Mouse (Mus musculus) E14TG2a.4 (cell line): ENCODE measurements around the gene Wnt7b.
A peak's percentile ranks its signal among the peaks of the same experiment; 100 is the strongest.

Experiments
- H3K27me3 ChIP-seq: 2 replicates; pipeline ENCODE4 v1.6.1; 2014; ENCODE audit warnings: low read length, control low read depth; ENCODE audit not compliant: insufficient read depth
- H3K36me3 ChIP-seq: 2 replicates; pipeline ENCODE4 v1.6.1; 2014; ENCODE audit warnings: low read length, control low read depth; ENCODE audit not compliant: insufficient read depth
- H3K4me1 ChIP-seq: replicated peaks from 2 replicates; pipeline ENCODE4 v1.6.1; 2014; ENCODE audit warnings: low read depth, low read length, control low read depth
- H3K4me3 ChIP-seq: replicated peaks from 2 replicates; pipeline ENCODE4 v1.5.1; 2014; ENCODE audit warnings: mild to moderate bottlenecking, low read length
- H3K9me3 ChIP-seq: 2 replicates; pipeline ENCODE4 v1.6.1; 2014; ENCODE audit warnings: low read length, control low read depth
- CTCF ChIP-seq: conservative IDR thresholded peaks from 2 replicates; pipeline ENCODE4 v1.5.1; 2014; ENCODE audit warnings: low read length
- NANOG ChIP-seq: IDR thresholded peaks from 2 replicates; pipeline ENCODE4 v1.6.1; 2014; ENCODE audit warnings: borderline replicate concordance, low read length, mixed read lengths
- POU5F1 ChIP-seq: IDR thresholded peaks from 2 replicates; pipeline ENCODE4 v1.6.1; 2014; ENCODE audit warnings: low read length, borderline replicate concordance

Gene Wnt7b

GRCm38 (mm10) chr15:85546500-85546899 is 35.8 kb downstream of the Wnt7b start:
- TF ChIP-seq CTCF: no peak
- no peak for TF ChIP-seq POU5F1
- no peak for TF ChIP-seq NANOG
- H3K4me1 ChIP-seq: peaks cover 28% of the 10 kb centered on the region
- no peaks in the 10 kb centered on the region for H3K9me3 ChIP-seq
- H3K4me3 ChIP-seq: no peak overlapping the region
- no peaks in the 10 kb centered on the region for H3K36me3 ChIP-seq
- peaks cover 50% of the 10 kb centered on the region for H3K27me3 ChIP-seq

DNA sequence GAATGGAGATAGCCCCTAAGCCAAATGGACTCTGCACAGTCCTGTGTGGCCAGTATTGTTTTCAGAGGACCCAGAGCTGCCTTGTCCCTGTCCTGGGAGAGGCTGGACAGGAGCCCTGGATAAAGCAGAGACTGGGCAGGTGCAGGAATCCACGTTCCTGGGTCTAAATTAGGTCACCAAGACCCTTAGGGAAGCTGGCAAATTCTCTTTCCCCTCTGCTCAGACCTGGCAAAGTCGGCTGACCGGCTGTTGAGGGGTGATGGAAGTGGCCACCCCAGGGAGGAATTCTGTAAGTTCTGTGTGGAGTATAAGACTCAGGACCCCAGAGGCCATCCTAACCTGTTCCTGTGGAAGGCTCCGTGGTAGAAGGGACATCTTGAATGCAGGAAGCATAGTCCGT is 36.9 kb downstream of the Wnt7b start:
- Histone ChIP-seq H3K36me3 (no peaks in the 10 kb centered on the region), H3K4me1 (peaks cover 28% of the 10 kb centered on the region), H3K9me3 (no peaks in the 10 kb centered on the region), H3K27me3 (peaks cover 56% of the 10 kb centered on the region), H3K4me3 (no peak overlapping the region)
- no peak for TF ChIP-seq CTCF
- no peak for TF ChIP-seq NANOG
- TF ChIP-seq POU5F1: no peak

DNA sequence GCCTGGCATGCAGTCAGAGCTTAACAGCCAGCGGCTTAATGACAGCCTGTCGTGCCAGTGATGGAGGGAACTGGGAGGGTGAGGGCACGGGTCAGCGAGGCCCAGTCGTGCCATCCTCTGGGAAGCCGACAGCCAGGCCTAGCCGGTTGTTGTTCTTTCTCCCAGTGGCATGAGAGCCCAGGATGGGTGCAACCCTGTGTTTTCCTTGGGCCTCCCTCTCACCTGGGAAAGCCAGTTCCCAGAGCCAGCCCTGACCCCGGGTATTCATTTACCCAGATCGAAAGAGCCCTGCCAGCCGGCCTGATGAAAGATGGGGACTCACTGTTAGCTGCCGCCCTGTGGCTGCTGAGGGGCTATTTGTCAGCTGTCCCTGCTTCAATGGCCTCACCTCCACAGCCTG is 44.1 kb downstream of the Wnt7b start:
- no peaks in the 10 kb centered on the region for H3K36me3 ChIP-seq
- no peak for TF ChIP-seq NANOG
- no peak for TF ChIP-seq CTCF
- no peak for TF ChIP-seq POU5F1

GRCm38 (mm10) chr15:85537151-85537550 is 45.1 kb downstream of the Wnt7b start:
- Histone ChIP-seq H3K4me1 (peaks cover 45% of the 10 kb centered on the region), H3K4me3 (peak overlapping the region; percentile 48; the same call in 1 of the 2 replicates), H3K9me3 (no peaks in the 10 kb centered on the region), H3K36me3 (no peaks in the 10 kb centered on the region), H3K27me3 (peaks cover 95% of the 10 kb centered on the region)
- no peak for TF ChIP-seq POU5F1
- no peak for TF ChIP-seq CTCF
- TF ChIP-seq NANOG: no peak

More for the DNA sequence above, 44.1 kb downstream of the Wnt7b start:
- Histone ChIP-seq H3K4me3 (0 out of 2 replicates have a peak overlapping the region, but pooled peaks have one; percentile 48), H3K4me1 (peaks cover 50% of the 10 kb centered on the region), H3K27me3 (peaks cover 95% of the 10 kb centered on the region), H3K9me3 (no peaks in the 10 kb centered on the region)

DNA sequence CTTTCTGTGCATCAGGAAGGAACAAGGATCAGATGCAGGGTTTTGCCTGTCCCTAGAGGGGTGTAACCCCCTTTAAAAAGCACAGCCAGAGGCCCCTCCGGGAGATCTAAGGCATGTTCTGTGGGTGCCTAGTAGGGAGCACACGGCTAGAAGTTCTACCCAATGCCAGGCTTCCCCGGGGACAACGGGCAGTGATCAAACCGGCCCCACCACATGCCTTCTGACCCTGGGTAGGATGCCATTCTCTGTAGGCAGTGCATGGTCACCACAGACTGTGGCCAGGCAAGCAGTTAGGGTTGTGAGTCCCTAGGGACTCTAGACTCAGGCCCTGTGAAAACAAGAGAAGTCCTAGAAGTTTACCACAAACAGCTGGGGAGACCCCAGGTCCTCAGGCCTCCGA is 47.6 kb downstream of the Wnt7b start:
- Histone ChIP-seq H3K4me1 (peaks cover 64% of the 10 kb centered on the region), H3K9me3 (no peaks in the 10 kb centered on the region), H3K27me3 (peaks cover 82% of the 10 kb centered on the region), H3K4me3 (no peak overlapping the region), H3K36me3 (no peaks in the 10 kb centered on the region)
- no peak for TF ChIP-seq CTCF
- TF ChIP-seq NANOG: no peak
- no peak for TF ChIP-seq POU5F1

GRCm38 (mm10) chr15:85534215-85534614 is 48.1 kb downstream of the Wnt7b start:
- Histone ChIP-seq H3K4me1 (peaks cover 64% of the 10 kb centered on the region), H3K27me3 (peaks cover 81% of the 10 kb centered on the region), H3K9me3 (no peaks in the 10 kb centered on the region), H3K4me3 (no peak overlapping the region), H3K36me3 (no peaks in the 10 kb centered on the region)
- TF ChIP-seq NANOG: no peak

GRCm38 (mm10) chr15:85532063-85532462 is 50.2 kb downstream of the Wnt7b start:
- no peak for TF ChIP-seq NANOG
- no peak for TF ChIP-seq POU5F1
- TF ChIP-seq CTCF: no peak
- Histone ChIP-seq H3K27me3 (peaks cover 72% of the 10 kb centered on the region), H3K4me1 (peaks cover 55% of the 10 kb centered on the region), H3K9me3 (no peaks in the 10 kb centered on the region), H3K4me3 (no peak overlapping the region), H3K36me3 (no peaks in the 10 kb centered on the region)

- TF ChIP-seq NANOG: no peak
- Histone ChIP-seq H3K36me3 (no peaks in the 10 kb centered on the region), H3K4me3 (no peak overlapping the region), H3K27me3 (peaks cover 66% of the 10 kb centered on the region), H3K9me3 (no peaks in the 10 kb centered on the region), H3K4me1 (peaks cover 44% of the 10 kb centered on the region)
These were observed 52.4 kb downstream of the Wnt7b start for GRCm38 (mm10) chr15:85529911-85530310.

DNA sequence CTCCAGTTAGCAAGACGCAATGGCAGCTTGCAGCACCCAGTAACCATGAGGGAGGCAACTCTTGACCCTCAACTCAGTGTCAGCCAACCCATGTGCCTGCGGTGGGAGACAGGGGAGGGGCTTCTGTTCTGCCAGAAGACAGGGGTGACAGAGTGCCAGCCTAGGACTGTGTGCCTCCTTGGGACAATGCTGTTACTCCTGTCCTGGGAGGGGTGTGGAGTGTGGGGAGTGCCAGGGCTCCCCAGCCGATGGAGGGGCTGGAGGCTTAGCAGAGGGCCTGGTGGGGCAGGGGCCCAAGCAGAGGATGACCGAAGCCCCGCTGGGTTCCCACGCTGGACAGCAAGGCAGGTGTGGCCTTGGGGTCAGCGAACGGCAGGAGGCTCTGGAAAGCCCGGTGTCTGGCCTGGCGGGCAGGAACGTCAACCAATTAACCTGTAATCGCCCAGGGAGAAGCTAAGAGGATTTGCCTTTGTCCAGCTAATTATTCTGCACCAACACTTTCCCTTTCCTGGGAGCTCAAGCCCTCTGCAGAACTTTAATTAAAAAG is 57.8 kb downstream of the Wnt7b start:
- no peaks in the 10 kb centered on the region for H3K36me3 ChIP-seq
- H3K4me1 ChIP-seq: peaks cover 38% of the 10 kb centered on the region
- H3K4me3 ChIP-seq: no peak overlapping the region
- H3K27me3 ChIP-seq: peaks cover 57% of the 10 kb centered on the region
- H3K9me3 ChIP-seq: no peaks in the 10 kb centered on the region
- no peak for TF ChIP-seq NANOG
- no peak for TF ChIP-seq POU5F1
- no peak for TF ChIP-seq CTCF
